Mouse (Mus musculus) urinary bladder, adult 2 months (tissue): ENCODE measurements around the gene Hivep1. TPM values are rescaled to one million over a fixed set of nuclear protein-coding genes. Genes with fewer than 3 reads are reported as not detected.

ENCODE experiments used
- DNase-seq: peaks from one replicate; pipeline ENCODE4 v3.0.0; 2022; ENCODE audit warnings: low spot score
- polyA plus RNA-seq: library from polyadenylated mRNA; depleted of rRNA; stranded (reverse); fragments of >200 nt; gene quantifications from 2 replicates; pipeline ENCODE4 v1.2.3, GENCODE M21; 2012; rRNA removed

Hivep1 gene
- 13.5 and 18.0 TPM in 2 replicates for polyA plus RNA-seq

DNA sequence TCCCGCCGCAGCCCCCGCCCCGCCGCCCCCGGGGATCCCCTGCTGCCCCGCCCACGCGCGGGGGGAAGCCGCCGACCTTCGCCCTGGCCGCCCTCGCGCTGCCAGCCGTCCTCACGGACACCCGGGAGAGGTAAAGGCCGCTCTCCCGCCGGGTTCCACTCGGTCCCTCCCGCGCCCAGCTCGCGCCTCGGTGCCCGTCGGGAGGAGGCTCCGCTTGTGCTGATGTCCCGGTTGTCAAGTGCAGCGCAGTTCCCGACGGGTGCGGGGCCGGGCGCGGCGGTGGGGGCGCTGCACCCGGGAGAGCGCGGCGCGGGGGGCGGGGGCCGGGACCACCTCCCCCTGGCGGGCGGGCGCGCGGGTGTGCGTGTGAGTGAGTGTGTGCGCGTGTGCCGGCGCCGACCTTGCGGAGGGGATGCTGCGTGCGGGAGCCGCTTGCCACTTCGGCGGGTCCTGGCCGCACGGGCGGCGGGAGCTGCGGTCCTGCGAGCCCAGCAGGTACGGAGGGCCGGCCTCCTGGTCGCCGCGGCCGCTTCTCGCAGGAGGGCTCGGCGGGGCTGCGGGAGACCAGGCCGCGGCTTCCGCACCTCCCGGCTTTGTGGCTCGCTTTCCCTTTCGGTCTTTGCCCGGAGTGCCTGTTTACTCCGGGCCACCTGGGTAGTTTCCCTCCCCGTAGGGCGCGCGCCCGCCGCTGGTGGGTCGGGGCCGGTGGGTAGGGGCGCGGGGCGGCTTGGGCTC is at the start of gene Hivep1:
Gene Hivep1, plus strand, starts transcription at position 61 of the 735 bp plus-strand sequence.
- peak; percentile 80 for DNase-seq

DNA sequence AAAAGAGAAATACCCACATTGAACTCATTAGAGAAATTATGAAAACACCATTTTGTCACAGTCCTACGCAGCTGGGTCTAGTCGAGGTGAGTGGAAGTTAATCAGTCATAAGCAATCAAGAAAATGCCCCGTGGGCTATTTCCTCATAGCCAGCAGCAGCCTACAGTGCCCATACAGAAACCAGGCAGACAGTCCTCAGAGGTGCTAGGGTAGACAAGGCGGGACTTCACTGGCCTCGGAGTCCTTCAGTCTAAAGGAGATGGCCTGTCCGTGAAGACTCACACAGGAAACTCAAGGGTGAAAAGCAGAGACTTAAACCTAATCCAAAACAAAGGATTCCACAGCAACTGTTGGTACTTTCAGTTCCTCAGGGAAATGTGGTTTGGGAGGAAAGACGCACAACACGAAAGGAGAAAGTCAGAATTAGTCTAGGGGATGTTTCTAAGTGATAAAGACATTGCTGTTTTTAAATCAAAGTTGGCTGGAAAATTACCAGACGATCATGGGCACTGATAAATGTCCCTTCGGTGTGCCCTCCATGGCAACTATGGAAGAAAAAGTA is 36.3 kb upstream of the Hivep1 start:
- DNase-seq, result no peak

DNA sequence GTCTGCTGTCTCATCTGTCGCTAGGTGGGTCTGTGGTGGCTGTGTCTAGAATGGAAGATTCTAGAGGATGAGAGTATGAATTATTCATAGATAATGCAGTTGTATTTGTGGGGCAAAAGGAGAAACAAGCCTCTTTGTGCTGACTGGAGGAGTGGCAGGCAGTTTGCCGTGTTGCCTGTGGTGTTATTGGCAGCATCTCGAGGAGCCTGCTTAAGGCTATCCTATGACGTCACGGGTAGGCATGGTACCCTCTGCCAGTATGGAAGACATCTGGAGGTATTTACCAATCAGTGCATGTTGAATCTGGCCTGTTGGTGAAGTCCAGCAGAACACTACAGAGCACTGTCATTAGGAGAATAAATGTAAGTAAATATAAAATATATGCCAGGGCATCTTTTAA is 35.6 kb upstream of the Hivep1 start:
- no peak for DNase-seq

DNA sequence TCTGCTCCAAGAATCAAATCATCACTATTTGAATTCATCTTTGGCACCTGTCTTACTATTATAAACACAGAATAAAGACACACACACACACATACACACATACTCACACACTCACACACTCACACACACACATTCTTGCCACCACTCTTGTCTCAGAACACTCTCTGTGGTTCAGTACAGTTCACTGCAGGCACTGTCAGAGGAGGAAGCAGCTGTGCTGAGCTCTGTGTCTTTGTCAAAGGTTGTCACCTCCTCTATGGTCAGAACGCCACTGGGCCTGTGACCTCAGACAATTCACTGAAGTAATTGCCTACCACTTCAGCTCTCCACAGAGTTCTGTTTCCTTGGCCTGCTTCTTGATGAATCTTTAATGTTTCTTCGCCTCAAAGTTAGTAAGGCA is 33.5 kb upstream of the Hivep1 start:
- DNase-seq, result no peak

DNA sequence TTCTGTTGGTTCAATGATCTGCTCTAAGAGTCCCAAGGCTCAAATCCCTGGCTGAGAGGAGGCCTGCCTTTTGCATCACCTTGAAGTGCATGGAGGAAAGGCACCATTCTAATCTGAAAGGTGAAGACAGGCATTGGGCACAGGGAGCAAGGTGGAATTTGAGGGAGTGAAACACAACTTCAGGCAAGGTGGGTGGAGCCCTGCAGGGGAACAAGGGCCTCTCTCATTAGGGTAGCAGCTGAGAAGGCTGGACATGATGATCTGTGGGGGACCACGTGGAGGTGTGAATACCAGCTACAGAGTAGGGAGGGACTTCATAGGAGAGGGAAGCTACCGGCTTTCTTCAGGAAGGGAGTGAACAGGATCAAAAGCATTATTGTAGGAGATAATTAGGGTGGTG is 10.6 kb upstream of the Hivep1 start:
- no peak for DNase-seq

DNA sequence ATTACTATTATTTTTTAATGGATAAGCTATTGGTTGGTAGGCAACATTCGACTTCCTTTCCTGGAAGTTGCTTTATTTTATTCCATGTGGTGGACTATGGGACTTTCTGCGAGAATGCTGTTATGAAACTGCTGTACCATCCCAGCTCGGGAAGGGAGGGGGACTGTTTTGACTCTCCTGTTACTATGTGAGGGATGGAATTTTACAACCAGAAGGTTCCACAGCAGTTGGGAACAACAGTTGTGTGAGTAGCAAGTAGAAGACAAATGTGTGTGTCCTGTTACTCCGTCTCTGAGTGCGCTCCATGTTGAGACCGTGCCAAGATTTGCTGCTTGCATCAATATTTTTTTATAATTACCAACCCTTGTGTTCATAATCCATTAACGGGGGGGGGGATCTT is 8.4 kb upstream of the Hivep1 start:
- DNase-seq, result no peak

DNA sequence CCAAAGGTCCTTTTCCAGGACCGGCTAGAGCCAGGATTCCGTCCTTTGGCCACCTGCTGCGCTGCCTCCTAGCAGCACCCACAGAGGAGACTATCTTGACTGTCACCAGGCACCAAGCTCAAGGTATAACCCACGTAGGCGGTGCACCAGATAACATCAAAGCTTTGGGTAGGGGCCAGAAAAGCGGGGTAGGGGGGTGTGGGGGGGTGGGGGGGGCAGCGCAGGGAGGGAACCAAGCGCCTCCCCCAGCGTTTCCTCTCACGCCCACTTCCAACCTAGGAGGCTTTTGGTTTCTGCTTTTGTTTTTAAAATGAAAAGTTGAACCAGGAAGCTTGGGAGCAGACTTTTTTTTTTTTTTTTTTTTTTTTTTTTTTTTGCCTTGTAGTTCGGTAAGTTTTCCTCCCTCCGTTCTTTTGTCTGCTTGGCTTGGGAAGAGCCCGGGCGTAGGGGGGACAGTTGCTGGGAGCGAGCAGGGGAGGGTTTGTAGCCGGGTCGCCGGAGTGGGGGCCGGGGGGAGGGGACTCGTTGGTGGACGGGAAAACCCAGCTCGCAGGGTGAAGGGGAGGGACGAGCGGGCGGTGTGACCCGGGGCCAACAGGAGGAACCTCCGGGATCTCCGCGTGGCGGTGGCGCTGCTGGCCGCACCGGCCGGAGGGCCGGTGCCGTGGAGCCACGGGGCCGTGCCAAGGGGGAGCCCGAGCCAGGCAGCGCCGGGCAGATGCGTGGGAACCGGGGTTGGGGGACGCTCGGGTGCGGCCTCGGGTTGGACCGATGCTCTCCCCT is 2.6 kb upstream of the Hivep1 start:
- DNase-seq, result peak; percentile 70

DNA sequence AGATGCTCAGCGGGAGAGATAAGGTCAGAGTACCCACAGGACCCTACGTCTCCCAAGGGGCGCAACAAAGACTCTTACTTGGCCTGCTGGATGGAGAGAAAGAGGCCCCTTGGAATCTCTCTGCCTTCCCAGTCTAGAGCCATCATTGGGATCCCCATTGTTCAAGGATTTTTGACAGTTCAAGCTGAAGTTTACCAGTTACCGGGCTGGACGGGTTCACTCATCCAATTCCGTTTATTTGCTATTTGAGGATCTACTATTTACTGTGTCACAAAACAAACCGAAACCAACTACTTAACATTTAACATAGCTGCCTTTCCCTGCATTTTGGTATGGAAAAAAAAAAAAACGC is 2.1 kb upstream of the Hivep1 start:
- DNase-seq, result no peak

DNA sequence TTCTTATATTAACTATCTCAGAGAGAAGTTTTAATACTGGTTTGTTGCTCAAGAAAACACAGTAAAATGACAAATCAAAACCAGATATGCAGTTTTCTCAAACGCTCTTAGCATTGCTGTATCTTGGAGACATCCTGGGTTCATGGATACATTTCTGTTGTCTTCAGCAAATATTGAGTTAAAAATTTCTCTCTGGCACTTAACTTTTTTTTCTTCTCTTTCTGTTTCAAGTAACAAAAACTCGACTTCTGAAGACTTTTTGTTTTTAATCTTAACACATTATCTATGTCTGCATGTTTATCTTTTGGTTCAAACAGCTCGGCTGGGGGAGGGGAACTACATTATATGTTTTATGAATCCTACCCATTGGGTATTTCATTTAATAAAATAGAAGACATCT is 1.7 kb upstream of the Hivep1 start:
- no peak for DNase-seq

DNA sequence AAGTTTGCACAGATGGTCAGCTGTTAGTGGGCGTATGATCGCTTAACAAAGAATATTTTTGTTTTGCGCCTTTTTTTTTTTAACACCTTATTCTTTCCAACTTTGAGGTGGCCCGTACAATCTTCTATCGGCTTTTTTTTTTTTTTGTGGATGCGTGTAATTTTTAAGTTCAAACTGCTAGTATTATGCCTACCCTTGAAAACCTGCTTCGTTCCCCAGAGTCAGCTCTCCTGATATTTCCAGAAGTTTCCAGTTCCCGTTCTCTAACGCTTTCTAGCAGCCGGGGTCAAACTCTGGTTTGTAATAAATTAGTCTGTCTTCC is 980 bp upstream of the Hivep1 start:
- DNase-seq, result no peak

DNA sequence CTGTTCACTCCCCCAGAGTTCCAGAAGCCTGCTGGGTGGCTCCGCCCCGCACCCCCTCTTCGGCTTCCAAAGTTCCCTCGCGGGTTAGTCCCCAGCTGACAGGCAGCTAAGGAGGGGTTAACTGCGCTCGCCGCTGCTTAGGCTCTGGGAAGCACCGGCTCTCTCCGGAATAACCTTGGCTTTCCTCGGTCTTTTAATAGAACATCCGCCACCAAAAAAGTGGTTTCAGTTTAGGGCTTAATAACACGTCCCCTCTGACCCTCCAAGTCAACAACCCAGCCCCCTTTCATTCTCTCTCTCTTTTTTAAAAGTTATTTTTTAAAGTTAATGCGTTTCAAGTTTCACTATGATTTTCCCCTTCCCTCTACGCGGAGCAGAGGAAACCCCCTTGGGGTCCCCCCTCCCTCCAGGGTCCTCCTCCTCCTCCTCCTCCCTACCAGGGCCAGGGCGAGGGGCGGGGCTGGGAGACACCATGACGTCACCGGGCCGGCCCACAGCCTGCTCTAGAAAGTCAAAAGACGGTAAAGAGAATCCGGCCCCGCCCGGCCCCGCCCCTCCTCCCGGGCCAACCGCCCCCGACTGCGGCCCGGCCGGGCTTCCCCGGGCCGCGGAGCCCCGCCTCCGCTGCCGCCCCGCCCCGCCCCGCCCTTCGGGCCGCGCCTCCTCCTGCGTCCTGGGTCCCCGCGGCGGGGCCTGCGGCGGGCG is 467 bp upstream of the Hivep1 start:
- DNase-seq, result peak; percentile 93

DNA sequence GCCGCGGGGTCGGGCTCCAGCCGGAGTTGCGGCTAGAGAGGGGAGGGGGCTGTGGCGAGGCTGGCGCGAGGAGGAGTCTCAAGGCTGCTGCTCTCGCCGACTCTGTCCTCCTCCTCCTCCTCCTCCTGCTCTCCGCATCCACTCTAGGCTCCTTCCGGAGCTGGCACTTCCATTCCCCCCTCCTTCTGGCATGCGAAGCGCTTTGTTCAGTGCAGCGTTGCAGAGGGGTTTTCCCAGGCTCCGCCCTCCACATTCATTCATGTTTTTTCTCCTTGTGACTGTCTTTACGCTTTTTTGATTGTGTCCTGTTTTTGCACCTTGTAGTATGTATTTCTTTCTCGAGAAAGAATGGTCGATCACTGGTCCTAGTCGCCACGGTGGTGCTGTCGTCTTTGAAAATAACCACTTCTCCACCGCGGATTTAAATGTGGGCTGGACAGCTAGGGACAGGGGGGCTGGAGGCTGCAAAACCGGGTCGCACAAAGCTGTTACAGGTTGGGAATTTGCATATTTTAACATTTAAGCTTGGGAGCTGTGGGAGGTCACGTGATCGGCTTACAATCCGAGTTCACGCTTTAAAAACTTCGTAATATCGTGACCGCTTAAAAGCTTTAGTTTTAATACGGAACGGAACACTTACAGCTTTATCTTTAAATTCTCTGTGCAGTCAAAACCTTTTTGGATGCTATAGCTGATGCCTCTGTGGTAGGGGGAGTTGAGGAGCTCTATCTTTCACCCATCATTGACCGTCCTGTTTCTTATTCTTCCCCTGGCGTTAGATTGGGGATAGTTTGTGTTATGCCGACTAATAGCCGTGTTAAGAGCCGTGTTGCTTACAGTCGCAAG is 1.1 kb downstream of the Hivep1 start:
- no peak for DNase-seq

DNA sequence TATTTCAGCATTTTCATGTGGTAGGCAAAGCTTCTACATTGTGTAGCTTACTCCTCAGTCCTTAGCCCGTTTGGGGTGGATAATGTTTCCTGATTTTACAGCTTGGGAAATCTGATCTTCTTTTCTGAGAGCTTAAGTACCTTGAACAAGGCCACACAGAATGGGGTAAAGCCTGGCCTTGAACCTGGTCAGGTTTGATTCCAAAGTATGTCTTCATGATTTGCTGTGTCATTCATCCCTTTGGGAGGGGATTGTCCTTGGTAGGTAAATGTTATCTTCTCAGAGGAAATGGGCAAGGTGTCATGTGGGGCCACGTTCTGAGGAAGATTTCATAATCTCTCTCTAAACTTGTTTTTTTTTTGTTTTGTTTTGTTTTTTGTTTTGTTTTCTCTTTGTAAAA is 1.8 kb downstream of the Hivep1 start:
- DNase-seq, result no peak

DNA sequence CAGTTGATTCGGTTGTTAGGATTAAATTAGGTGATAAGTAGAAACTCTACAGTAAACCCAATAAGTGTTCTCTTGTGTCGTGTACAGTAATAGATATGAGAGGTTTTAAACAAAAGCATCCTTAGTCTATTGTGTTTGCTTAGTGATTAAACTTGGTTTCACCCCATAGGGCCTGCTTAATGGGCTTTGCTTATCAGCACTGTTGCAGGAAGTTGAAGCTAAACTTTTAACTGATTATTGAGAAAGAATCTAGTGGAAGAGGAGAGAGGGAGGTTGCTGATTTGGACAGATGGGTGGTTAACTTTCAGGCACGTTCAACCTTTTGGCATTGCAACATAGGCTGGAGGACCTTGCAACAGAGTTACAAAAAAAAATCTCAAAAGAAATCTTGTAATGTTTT is 2.3 kb downstream of the Hivep1 start:
- DNase-seq, result no peak

DNA sequence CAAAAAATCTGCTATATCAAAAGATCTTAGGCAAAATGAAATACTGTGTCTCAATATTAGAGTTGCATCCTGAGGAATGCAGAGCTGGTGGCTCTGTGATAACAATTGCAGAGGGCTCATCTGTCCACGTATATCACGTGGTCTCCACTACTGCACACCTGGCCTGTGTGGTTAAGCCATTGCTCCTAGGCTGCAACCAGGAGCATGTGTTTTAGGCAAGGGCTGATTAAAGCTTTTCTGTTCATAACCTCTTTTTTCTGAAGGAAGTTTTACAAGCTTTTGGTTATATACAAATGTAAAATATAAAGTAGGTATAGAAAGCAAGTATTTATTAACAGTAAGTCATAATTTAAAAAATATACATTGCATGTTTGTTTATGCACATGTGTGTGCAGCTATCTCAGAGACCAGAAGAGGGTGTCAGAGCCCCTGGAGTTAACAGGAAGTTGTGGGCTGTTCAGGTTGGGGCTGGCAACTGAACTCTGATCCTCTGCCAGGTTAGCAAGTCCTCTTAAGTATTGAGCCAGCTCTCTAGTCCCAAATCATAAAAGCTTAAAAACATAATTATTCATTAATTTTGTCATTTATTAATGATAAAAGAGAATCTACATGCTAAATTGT is 5.0 kb downstream of the Hivep1 start:
- DNase-seq, result no peak

DNA sequence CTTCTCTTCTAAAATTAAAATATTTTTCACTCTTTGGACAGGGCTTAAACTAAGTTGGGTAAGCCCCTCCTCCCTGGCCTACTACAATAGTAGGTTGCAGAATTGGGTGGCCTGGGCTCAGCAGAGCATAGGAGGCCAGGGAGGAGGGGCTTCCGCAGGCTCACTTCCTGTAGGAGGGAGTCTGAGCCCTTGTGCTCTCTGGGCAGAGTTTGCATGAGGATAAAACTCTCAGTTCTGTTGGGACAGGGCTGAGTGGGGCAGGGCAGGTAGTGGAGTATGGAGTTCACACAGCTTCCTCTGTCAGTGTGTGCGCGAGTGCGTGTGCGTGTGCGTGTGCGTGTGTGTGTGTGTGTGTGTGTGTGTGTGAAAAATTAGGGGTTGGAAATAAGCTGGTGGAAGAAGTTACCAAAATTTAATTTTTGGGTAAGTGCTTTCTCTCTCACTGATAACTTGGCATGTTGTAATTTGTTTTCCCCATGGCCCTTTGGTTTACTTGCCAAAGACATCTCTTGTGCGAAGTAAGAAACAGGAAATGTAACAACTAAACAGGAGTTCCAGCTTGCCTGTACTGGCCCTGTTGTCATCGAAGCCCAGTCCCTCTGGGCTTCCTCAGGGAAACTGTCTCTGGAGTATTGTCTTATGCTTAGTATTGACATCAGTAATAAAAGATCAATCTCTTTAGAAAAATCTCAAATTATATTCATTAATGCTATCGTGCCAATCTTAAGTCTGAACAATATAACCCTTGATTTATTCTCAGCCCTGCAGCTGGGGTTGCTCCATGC is 9.2 kb downstream of the Hivep1 start:
- no peak for DNase-seq

DNA sequence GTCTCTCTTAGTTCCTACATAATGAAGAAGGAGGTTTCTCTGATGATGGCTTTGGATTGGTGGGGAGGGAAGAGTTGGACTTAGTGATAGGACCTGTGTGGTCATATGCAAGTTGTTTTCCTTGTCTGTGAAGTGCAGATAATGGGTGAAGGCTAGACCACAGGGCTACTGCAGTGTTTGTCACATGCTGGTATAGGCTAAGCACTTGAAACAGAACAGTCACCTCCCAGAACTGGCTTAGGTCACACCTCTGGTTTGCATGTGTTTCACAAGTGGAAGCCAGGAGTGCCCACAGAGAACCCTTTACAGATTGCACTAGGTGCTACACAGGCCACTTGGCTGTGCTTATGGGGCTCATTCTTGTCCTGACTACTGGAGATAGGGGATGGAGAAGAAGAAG is 12.4 kb downstream of the Hivep1 start:
- DNase-seq, result no peak

DNA sequence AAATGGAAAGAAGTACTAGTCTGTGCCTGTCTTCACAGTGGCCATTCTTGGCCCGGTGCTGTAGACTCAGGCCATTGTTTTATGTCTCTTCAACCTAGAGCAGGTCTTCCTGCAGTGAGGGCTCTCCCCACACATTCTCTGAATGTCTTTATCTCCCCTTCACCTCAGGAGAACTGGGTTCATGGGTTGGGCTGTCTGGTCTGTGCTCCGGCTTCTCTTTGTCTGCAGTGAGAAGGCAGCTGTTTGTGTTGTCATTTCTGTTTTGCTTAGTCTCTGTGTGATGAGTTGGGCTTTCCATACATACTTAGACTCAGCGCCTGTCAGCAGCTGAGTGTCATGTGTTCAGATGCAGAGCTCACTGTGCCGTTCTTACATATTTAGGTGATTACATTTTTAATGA is 18.4 kb downstream of the Hivep1 start:
- no peak for DNase-seq

DNA sequence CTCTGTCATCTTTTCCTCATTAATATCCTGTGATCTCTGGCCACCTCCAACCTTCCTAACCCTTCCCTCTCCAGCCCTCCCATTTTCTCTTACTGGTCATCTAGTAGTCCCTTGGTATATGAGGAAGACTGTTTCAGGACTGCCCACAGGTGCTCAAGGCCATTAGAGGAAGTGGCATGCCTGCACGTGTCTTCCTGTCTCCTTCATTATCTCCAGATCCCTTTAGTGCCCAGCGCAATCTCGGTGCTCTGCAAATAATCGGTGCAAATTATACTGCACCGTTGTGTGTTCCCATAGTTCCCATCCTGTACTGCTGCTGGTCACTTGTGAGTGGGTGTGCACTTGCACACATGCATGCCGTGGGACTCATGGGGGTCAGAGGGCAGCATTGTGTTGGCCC is 19.2 kb downstream of the Hivep1 start:
- DNase-seq, result no peak

DNA sequence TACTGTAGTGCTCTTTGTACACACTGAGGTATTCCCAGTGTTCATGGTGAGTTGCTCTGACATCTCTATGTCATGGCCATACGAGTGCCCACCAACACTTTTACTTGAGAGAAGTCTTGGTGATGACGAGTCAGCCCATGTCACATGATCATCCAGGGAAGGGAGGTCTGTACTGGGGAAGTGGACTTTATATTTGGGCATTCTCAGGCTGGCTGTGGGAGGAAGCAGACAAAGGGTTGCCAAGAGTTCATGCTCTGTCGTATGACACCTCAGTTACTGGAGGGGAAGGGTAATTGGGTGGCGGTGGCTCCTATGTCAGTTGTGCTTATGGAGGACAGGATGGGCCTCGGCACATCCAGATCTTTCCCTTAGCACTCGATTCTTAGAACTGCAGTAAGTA is 21.5 kb downstream of the Hivep1 start:
- DNase-seq, result no peak

DNA sequence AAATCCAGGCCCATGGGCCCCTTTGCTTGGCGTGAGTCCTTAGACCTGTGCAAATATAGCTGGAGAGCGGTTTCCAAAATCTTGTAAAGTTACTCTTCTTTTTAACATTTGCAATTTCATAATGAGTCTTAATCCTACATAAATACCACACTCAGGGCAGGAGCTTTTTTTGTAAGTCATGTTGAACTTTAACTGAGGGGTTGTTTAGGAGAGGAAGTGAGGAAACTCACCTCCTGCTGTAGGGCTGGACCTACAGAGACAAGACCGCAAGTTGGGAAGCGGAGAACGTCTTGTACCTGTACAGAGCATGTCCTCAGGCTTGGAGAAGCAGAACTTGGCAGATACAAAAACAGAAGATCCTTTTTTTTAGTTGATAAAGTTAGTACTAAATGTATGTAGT is 23.7 kb downstream of the Hivep1 start:
- DNase-seq, result no peak
